Mouse (Mus musculus): ENCODE data around the gene Clrn1. TPM values are rescaled to one million over a fixed set of nuclear protein-coding genes. Genes with fewer than 3 reads are reported as not detected.

The Clrn1 gene
- 0.12 TPM in 1 of 2 replicates, not detected in the other for polyA plus RNA-seq (2015; fragmentation: Nextera tagmentation; extraction: Ambion mirVana)

GRCm38 (mm10) chr3:58884801-58885573 is at the start of gene Clrn1:
Gene Clrn1, minus strand, starts transcription at chr3:58885340.
- Histone ChIP-seq H3K4me3 (no peak within 1 kb of the TSS), H3K4me1 (peaks cover 11% of the 10 kb centered on the region), H3K9me3 (no peaks in the 10 kb centered on the region), H3K27me3 (replicated peaks) (no peaks in the 10 kb centered on the region; the same call in 1 of the 2 replicates), H3K4me2 (no peak within 1 kb of the TSS), H3K36me3 (no peaks in the 10 kb centered on the region), H3K9ac (no peak within 1 kb of the TSS), H3K27ac (replicated peaks) (no peak within 1 kb of the TSS)
- no peak for ATAC-seq (ENCODE audit: extremely low read depth, insufficient number of reproducible peaks, low FRiP score, low TSS enrichment)
- 63% methylated on average over 20 of the region's 20 CpGs for whole genome bisulfite sequencing

DNA sequence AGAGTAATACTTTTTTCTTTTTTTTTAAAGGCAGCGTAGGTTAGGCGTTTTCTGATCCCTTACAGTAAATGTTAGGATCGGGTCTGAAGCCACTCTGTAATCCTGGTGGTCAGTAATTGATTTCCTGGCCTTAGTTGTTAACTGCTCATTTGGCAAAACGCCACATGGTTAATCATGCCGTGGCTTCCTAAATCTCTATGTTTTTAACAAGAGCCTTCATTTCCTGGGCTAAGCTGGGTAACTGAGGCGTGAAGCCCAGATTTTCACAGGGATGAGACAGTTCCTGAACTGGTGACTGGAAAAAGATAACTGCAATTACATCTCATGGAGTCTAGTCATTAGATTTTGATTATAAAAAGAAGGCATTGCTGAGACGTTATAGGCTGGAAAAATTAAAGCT is 38.9 kb upstream of the Clrn1 start:
- 67% methylated on average over 7 of the region's 7 CpGs for WGBS
- Histone ChIP-seq H3K36me3 (no peaks in the 10 kb centered on the region), H3K4me2 (no peak overlapping the region), H3K27ac (replicated peaks) (no peak overlapping the region), H3K9me3 (0 out of 2 replicates have a peak, but pooled peaks cover 5% of the 10 kb centered on the region), H3K4me1 (no peaks in the 10 kb centered on the region), H3K9ac (no peak overlapping the region), H3K4me3 (no peak overlapping the region), H3K27me3 (replicated peaks) (no peaks in the 10 kb centered on the region)
- no peak for ATAC-seq (ENCODE audit: extremely low read depth, insufficient number of reproducible peaks, low FRiP score, low TSS enrichment)

DNA sequence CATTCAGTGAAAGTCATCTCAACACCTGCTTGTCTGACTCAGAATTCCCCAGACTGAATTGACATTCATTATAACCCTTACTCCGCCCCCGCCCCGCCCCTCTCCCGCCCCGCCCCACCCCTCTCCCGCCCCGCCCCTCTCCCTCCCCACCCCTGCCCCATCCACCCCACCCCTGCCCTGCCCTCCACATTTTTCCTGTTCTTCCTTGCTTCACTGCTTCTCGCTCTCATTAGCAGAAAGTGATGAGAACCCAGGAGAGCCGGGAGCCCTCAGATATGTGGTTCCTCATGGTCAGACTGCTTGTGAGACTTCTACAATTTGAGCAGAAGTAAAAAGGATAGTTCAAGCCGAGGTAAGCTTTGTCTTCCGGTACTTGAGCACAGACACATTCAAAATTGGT is 38.0 kb upstream of the Clrn1 start:
- no peaks in the 10 kb centered on the region for H3K4me1 ChIP-seq
- 0 out of 2 replicates have a peak, but pooled peaks cover 5% of the 10 kb centered on the region for H3K9me3 ChIP-seq
- 62% methylated on average over 8 of the region's 11 CpGs for WGBS
- no peak overlapping the region for H3K4me3 ChIP-seq
- H3K9ac ChIP-seq: no peak overlapping the region
- no peaks in the 10 kb centered on the region for H3K36me3 ChIP-seq
- H3K27me3 ChIP-seq (replicated peaks): no peaks in the 10 kb centered on the region
- no peak for ATAC-seq (ENCODE audit: extremely low read depth, insufficient number of reproducible peaks, low FRiP score, low TSS enrichment)
- no peak overlapping the region for H3K4me2 ChIP-seq
- no peak overlapping the region for H3K27ac ChIP-seq (replicated peaks)

DNA sequence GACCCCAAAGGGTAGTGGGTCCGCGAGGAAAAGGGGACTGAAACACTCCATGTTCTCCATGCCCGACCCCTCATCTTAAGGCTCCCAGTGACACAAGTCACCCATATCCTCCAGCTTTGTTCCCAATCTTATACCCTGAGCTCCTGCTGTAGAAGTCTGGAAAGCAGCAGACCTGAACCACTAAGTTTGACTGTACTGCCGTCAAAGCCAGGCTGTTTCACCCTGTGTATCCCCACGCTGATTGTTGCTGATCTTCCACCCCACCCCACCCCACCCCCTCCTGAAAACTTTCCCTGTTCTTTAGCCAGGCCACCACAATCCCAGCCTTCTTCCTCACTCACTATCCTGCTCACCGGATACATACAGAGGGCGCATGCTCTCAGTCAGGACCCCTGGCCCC is 37.5 kb upstream of the Clrn1 start:
- H3K4me1 ChIP-seq: no peaks in the 10 kb centered on the region
- H3K27me3 ChIP-seq (replicated peaks): no peaks in the 10 kb centered on the region
- H3K9ac ChIP-seq: no peak overlapping the region
- whole genome bisulfite sequencing: 76% methylated on average over 7 of the region's 7 CpGs
- H3K4me3 ChIP-seq: no peak overlapping the region
- ATAC-seq (ENCODE audit: extremely low read depth, insufficient number of reproducible peaks, low FRiP score, low TSS enrichment): no peak
- no peak overlapping the region for H3K4me2 ChIP-seq
- H3K36me3 ChIP-seq: no peaks in the 10 kb centered on the region
- 0 out of 2 replicates have a peak, but pooled peaks cover 5% of the 10 kb centered on the region for H3K9me3 ChIP-seq
- no peak overlapping the region for H3K27ac ChIP-seq (replicated peaks)

- no peak for ATAC-seq (ENCODE audit: extremely low read depth, insufficient number of reproducible peaks, low FRiP score, low TSS enrichment)
- Histone ChIP-seq H3K9me3 (0 out of 2 replicates have a peak, but pooled peaks cover 5% of the 10 kb centered on the region), H3K27me3 (replicated peaks) (no peaks in the 10 kb centered on the region), H3K27ac (replicated peaks) (no peak overlapping the region), H3K9ac (no peak overlapping the region), H3K4me2 (no peak overlapping the region), H3K4me3 (no peak overlapping the region), H3K4me1 (no peaks in the 10 kb centered on the region), H3K36me3 (no peaks in the 10 kb centered on the region)
- WGBS: 62% methylated on average over 5 of the region's 5 CpGs
Observed at GRCm38 (mm10) chr3:58921316-58921715, 36.2 kb upstream of the Clrn1 start.

DNA sequence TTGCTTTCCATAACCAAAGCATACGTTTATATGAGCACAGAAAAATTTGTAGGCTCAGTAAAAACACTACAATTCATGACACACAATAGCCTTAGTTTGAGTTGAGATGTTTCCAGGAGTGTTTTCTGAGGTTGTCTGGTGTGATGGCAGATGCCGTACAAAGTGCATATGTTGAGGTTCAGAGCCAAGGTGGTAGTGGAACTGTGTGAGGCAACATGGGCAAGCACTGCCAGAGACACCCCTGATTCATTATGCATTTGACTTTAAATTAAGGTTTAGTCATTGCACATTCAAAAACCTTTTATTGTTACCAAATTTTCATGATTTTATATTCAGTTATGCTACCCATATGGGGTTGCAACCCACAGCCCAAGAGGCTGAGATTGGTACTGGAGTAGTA is 19.5 kb upstream of the Clrn1 start:
- H3K9me3 ChIP-seq: no peaks in the 10 kb centered on the region
- WGBS: 82% methylated on average over 2 of the region's 2 CpGs

GRCm38 (mm10) chr3:58902051-58902758 is 17.1 kb upstream of the Clrn1 start:
- H3K27ac ChIP-seq (replicated peaks): no peak overlapping the region
- H3K4me1 ChIP-seq: no peaks in the 10 kb centered on the region
- no peak overlapping the region for H3K4me2 ChIP-seq
- no peaks in the 10 kb centered on the region for H3K36me3 ChIP-seq
- WGBS: 80% methylated on average over 13 of the region's 13 CpGs
- no peak overlapping the region for H3K4me3 ChIP-seq
- H3K9ac ChIP-seq: no peak overlapping the region
- H3K9me3 ChIP-seq: no peaks in the 10 kb centered on the region
- H3K27me3 ChIP-seq (replicated peaks): no peaks in the 10 kb centered on the region
- no peak for ATAC-seq (ENCODE audit: extremely low read depth, insufficient number of reproducible peaks, low FRiP score, low TSS enrichment)

More for the DNA sequence above, 19.5 kb upstream of the Clrn1 start:
- Histone ChIP-seq H3K4me3 (no peak overlapping the region), H3K4me2 (no peak overlapping the region), H3K9ac (no peak overlapping the region), H3K4me1 (no peaks in the 10 kb centered on the region), H3K27me3 (replicated peaks) (no peaks in the 10 kb centered on the region), H3K36me3 (no peaks in the 10 kb centered on the region), H3K27ac (replicated peaks) (no peak overlapping the region)
- no peak for ATAC-seq (ENCODE audit: extremely low read depth, insufficient number of reproducible peaks, low FRiP score, low TSS enrichment)

DNA sequence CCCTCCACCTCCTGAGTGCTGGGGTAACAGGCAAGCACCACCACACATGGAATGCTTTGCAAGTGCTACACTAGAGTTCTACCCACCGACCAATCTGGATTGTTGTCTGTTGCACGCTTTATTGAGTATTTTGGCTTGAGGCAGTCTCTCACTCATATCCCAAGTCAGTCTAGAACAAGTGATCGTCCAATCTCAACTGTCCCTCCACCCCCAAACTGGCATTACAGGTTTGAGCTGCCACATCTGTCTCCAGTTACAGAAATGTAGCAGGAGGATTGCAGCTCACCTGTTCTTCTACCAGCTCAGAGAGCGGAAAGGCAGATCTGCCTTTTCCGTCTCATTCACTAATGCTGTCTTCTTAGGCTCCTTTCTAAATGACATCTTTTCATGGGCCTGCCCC is 10.0 kb upstream of the Clrn1 start:
- no peak for ATAC-seq (ENCODE audit: extremely low read depth, insufficient number of reproducible peaks, low FRiP score, low TSS enrichment)
- no peaks in the 10 kb centered on the region for H3K27me3 ChIP-seq (replicated peaks)
- no peak overlapping the region for H3K9ac ChIP-seq
- 84% methylated on average over 5 of the region's 5 CpGs for WGBS
- no peaks in the 10 kb centered on the region for H3K9me3 ChIP-seq
- no peak overlapping the region for H3K4me3 ChIP-seq
- no peaks in the 10 kb centered on the region for H3K4me1 ChIP-seq
- H3K36me3 ChIP-seq: no peaks in the 10 kb centered on the region
- H3K27ac ChIP-seq (replicated peaks): no peak overlapping the region
- H3K4me2 ChIP-seq: no peak overlapping the region

DNA sequence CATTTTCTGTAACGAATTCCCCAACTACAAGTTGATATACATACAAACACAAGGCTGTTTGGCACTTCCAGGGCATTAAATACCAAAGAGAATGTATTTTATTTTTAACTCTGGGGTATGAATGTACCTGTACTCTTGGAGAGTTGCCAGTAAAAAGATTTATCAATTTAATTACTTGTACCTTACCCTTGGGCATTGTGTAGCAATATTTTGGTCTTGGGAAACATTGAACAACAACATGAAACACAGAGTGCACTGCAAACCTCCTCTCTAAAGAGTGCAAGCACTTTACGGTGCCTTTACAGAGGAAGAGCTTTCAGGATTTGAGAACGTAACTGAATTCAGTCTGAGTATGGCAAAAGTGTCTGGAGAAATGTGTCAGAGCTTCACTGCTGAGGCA is 9.4 kb upstream of the Clrn1 start:
- Histone ChIP-seq H3K27ac (replicated peaks) (no peak overlapping the region), H3K9me3 (no peaks in the 10 kb centered on the region), H3K4me1 (no peaks in the 10 kb centered on the region), H3K36me3 (no peaks in the 10 kb centered on the region), H3K9ac (no peak overlapping the region), H3K27me3 (replicated peaks) (no peaks in the 10 kb centered on the region), H3K4me3 (no peak overlapping the region), H3K4me2 (no peak overlapping the region)
- WGBS: 78% methylated on average over 3 of the region's 3 CpGs
- ATAC-seq (ENCODE audit: extremely low read depth, insufficient number of reproducible peaks, low FRiP score, low TSS enrichment): no peak

GRCm38 (mm10) chr3:58889670-58890069 is 4.5 kb upstream of the Clrn1 start:
- 48% methylated on average over 3 of the region's 3 CpGs for WGBS
- Histone ChIP-seq H3K36me3 (no peaks in the 10 kb centered on the region), H3K27ac (replicated peaks) (no peak overlapping the region), H3K4me3 (no peak overlapping the region), H3K4me2 (no peak overlapping the region), H3K27me3 (replicated peaks) (no peaks in the 10 kb centered on the region; the same call in 1 of the 2 replicates), H3K4me1 (no peaks in the 10 kb centered on the region), H3K9me3 (no peaks in the 10 kb centered on the region), H3K9ac (no peak overlapping the region)
- no peak for ATAC-seq (ENCODE audit: extremely low read depth, insufficient number of reproducible peaks, low FRiP score, low TSS enrichment)

GRCm38 (mm10) chr3:58888131-58888715 is 3.1 kb upstream of the Clrn1 start:
- Histone ChIP-seq H3K27ac (replicated peaks) (no peak overlapping the region), H3K9me3 (no peaks in the 10 kb centered on the region), H3K9ac (no peak overlapping the region), H3K36me3 (no peaks in the 10 kb centered on the region), H3K4me2 (no peak overlapping the region), H3K4me1 (peaks cover 1% of the 10 kb centered on the region), H3K4me3 (no peak overlapping the region), H3K27me3 (replicated peaks) (no peaks in the 10 kb centered on the region; the same call in 1 of the 2 replicates)
- no peak for ATAC-seq (ENCODE audit: extremely low read depth, insufficient number of reproducible peaks, low FRiP score, low TSS enrichment)
- 76% methylated on average over 7 of the region's 7 CpGs for WGBS
